Mouse (Mus musculus) splenic B cell, adult 2 months (primary cell): ENCODE measurements around the gene Nedd8.

Experiments
- DNase-seq: peaks from one replicate; pipeline ENCODE4 v3.0.0-alpha.2; 2011; ENCODE audit warnings: low read depth, low spot score
- H3K27me3 ChIP-seq: 2 replicates; pipeline ENCODE4 v1.6.1; 2012; ENCODE audit warnings: mild to moderate bottlenecking, low read length, moderate library complexity, mixed read lengths; ENCODE audit not compliant: control insufficient read depth, poor library complexity, insufficient read depth, severe bottlenecking
- H3K36me3 ChIP-seq: 2 replicates; pipeline ENCODE4 v1.6.1; 2012; ENCODE audit warnings: mild to moderate bottlenecking, low read length, moderate library complexity, mixed read lengths; ENCODE audit not compliant: control insufficient read depth, poor library complexity, insufficient read depth, severe bottlenecking

The Nedd8 gene

DNA sequence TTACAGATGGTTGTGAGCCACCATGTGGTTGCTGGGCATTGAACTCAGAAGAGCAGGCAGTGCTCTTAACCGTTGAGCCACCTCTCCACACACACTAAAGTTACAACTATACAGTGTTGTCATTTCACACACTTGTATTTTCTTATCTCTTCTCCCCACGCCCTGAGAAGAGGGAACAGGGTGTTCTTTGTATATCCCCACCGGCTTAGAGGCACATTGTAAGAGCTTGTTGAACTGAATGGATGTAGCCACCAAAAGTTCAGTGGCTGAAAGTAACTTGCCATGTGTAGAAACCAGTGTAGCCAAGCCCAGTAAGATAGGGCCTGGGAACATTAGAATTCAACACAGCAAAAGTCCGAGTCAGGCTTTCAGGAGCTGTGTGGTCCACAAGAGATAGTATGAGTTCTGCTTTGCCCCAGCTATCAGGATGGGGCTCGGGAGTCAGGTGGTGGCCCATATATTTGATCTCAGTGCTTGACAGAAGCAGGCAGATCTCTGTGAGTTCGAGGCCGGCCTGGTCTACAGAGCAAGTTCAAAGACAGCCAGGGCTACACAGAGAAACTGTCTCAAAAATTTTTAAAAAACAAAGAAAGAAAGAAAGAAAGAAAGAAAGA, 57.3 kb downstream of the Nedd8 start:
- no peaks in the 10 kb centered on the region; the same call in 1 of the 2 replicates for H3K36me3 ChIP-seq
- H3K27me3 ChIP-seq, result no peaks in the 10 kb centered on the region
- no peak for DNase-seq

GRCm38 (mm10) chr14:55613346-55613745, 58.6 kb downstream of the Nedd8 start:
- H3K27me3 ChIP-seq, result no peaks in the 10 kb centered on the region
- no peak for DNase-seq
- H3K36me3 ChIP-seq, result peaks cover 4% of the 10 kb centered on the region; the same call in 1 of the 2 replicates
